Mouse (Mus musculus) adrenal gland, postnatal 14 days (tissue): ENCODE results near the gene Lrsam1. TPM values are rescaled to one million over a fixed set of nuclear protein-coding genes. Genes with fewer than 3 reads are reported as not detected.

ENCODE experiments used
- DNase-seq: peaks from one replicate; pipeline ENCODE4 v3.0.0; 2021; ENCODE audit warnings: mixed read lengths
- total RNA-seq: library from RNA; stranded (reverse); gene quantifications from 2 replicates; pipeline ENCODE4 v1.2.3, GENCODE M21; 2021

The Lrsam1 gene
- total RNA-seq, 1 experiment from 2014 or later, result 14.1 TPM

GRCm38 (mm10) chr2:32894097-32894496 is 67.3 kb downstream of the Lrsam1 start:
- no peak for DNase-seq

- no peak for DNase-seq
Observed at GRCm38 (mm10) chr2:32892490-32892889, 68.9 kb downstream of the Lrsam1 start.

- no peak for DNase-seq
Observed at GRCm38 (mm10) chr2:32891278-32891677, 70.1 kb downstream of the Lrsam1 start.

- DNase-seq, result no peak
Observed at GRCm38 (mm10) chr2:32890280-32890679, 71.1 kb downstream of the Lrsam1 start.

- DNase-seq, result no peak
Observed at GRCm38 (mm10) chr2:32888551-32888950, 72.9 kb downstream of the Lrsam1 start.

- no peak for DNase-seq
Observed at GRCm38 (mm10) chr2:32888029-32888428, 73.4 kb downstream of the Lrsam1 start.

- no peak for DNase-seq
Observed at GRCm38 (mm10) chr2:32884745-32885144, 76.7 kb downstream of the Lrsam1 start.

- DNase-seq, result peak; percentile 70
Observed at GRCm38 (mm10) chr2:32882283-32883043, 79.0 kb downstream of the Lrsam1 start.

GRCm38 (mm10) chr2:32881723-32882122 is 79.7 kb downstream of the Lrsam1 start:
- peak; percentile 88 for DNase-seq

- no peak for DNase-seq
Observed at GRCm38 (mm10) chr2:32881054-32881453, 80.4 kb downstream of the Lrsam1 start.

- no peak for DNase-seq
Observed at GRCm38 (mm10) chr2:32879593-32879992, 81.8 kb downstream of the Lrsam1 start.

GRCm38 (mm10) chr2:32878396-32878795 is 83.0 kb downstream of the Lrsam1 start:
- no peak for DNase-seq

GRCm38 (mm10) chr2:32877761-32878393 is 83.5 kb downstream of the Lrsam1 start:
- DNase-seq, result no peak

GRCm38 (mm10) chr2:32877303-32877702 is 84.1 kb downstream of the Lrsam1 start:
- no peak for DNase-seq

- DNase-seq, result peak; percentile 24
Observed at GRCm38 (mm10) chr2:32876490-32877302, 84.7 kb downstream of the Lrsam1 start.

- peak; percentile 92 for DNase-seq
Observed at GRCm38 (mm10) chr2:32875675-32876489, 85.5 kb downstream of the Lrsam1 start, which contains the start of gene Fam129b. Gene Fam129b (plus strand): TSS chr2:32876114.

Other genes with a start within 250 kb of the Lrsam1 start
- 67.4 and 79.7 TPM in 2 replicates for gene Cdk9, start 248.5 kb downstream of the Lrsam1 start, total RNA-seq
- gene Sh2d3c, start 240.6 kb downstream of the Lrsam1 start, total RNA-seq, result 29.8 and 39.3 TPM in 2 replicates
- gene 6330409D20Rik, start 220.6 kb downstream of the Lrsam1 start, total RNA-seq, result not detected in 2 replicates
- gene Tor2a, start 204.4 kb downstream of the Lrsam1 start, total RNA-seq, result 25.3 and 26.8 TPM in 2 replicates
- 0.26 TPM in 1 of 2 replicates, not detected in the other for gene Ttc16, start 186.0 kb downstream of the Lrsam1 start, total RNA-seq
- 5.1 and 5.9 TPM in 2 replicates for gene Ptrh1, start 185.8 kb downstream of the Lrsam1 start, total RNA-seq
- not detected in 2 replicates for gene Cfap157, start 177.2 kb downstream of the Lrsam1 start, total RNA-seq
- 25.2 and 26.4 TPM in 2 replicates for gene Stxbp1, start 114.4 kb downstream of the Lrsam1 start, total RNA-seq
- 22.0 and 23.1 TPM in 2 replicates for gene Fam129b, start 85.5 kb downstream of the Lrsam1 start, total RNA-seq
- 155 and 192 TPM in 2 replicates for gene Rpl12, start 55 bp downstream of the Lrsam1 start, total RNA-seq
- gene Slc2a8, start 20.5 kb upstream of the Lrsam1 start, total RNA-seq, result 18.3 and 20.8 TPM in 2 replicates
- 15.1 and 20.9 TPM in 2 replicates for gene Garnl3, start 170.0 kb upstream of the Lrsam1 start, total RNA-seq